Comparison of ENCODE assay signal across 36 mouse cellular contexts in the genomic region with DNA sequence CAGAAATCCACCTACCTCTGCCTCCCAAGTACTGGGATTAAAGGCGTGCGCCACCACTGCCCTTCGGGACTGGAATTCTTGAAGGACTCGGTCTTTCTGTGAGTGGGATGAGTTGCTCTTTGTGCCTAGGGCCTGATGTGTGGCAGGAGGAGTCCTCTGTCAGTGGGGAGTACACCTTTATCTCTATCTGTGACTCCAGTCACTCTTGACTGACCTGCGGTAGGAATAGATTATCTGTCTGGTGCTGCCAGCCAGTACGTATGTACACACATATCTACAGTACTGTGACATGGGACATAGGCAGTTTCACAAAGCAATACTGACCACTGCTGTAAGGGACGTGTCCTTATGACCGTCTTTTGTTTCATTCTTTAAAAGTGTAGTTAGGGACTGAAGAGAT. TPM values are rescaled to one million over a fixed set of nuclear protein-coding genes. Genes with fewer than 3 reads are reported as not detected.
"Had no signal": no experiment of that assay in that cellular context is flagged by ENCODE, and none has a peak within 500 bp of the region (broad histone marks: within the 10 kb centered on the region; RNA-seq: fewer than 3 reads in every experiment).

No protein-coding gene starts in this region.

- H3K36me3 ChIP-seq: embryonic facial prominence, embryonic 10.5 days; embryonic facial prominence, embryonic 12.5 days; embryonic facial prominence, embryonic 13.5 days; embryonic facial prominence, embryonic 15.5 days; forebrain, embryonic 10.5 days; forebrain, embryonic 12.5 days; forebrain, embryonic 15.5 days had no signal

- H3K4me2 ChIP-seq: embryonic facial prominence, embryonic 12.5 days; embryonic facial prominence, embryonic 13.5 days; embryonic facial prominence, embryonic 15.5 days; forebrain, embryonic 12.5 days; forebrain, embryonic 13.5 days; forebrain, embryonic 15.5 days had no signal

- H3K9ac ChIP-seq: embryonic facial prominence, embryonic 12.5 days; embryonic facial prominence, embryonic 13.5 days; embryonic facial prominence, embryonic 15.5 days; forebrain, embryonic 12.5 days; forebrain, embryonic 13.5 days; forebrain, embryonic 15.5 days; forebrain, postnatal 0 days had no signal

- H3K27me3 ChIP-seq: embryonic facial prominence, embryonic 15.5 days had no signal

- ATAC-seq: forebrain, embryonic 13.5 days; forebrain, embryonic 14.5 days; forebrain, embryonic 15.5 days; forebrain, embryonic 16.5 days; forebrain, postnatal 0 days had no signal

- H3K27ac ChIP-seq: embryonic facial prominence, embryonic 10.5 days; embryonic facial prominence, embryonic 12.5 days; embryonic facial prominence, embryonic 13.5 days; embryonic facial prominence, embryonic 15.5 days; forebrain, embryonic 10.5 days; forebrain, embryonic 12.5 days; forebrain, embryonic 13.5 days; forebrain, embryonic 15.5 days; gastrocnemius, adult 2 months; heart, adult 2 months had no signal

- DNase-seq: cerebellum, adult 9-10 months; cerebellum, adult 9-11 months; cerebellum, postnatal 10 days; cerebellum, postnatal 14 days; cerebellum, postnatal 25 days; cerebellum, postnatal 36 days; embryo, embryonic 11 days; forebrain, postnatal 0 days; gastrocnemius, adult 2 months; gastrocnemius, postnatal 10 days; gastrocnemius, postnatal 14 days; gastrocnemius, postnatal 25 days; gastrocnemius, postnatal 36 days; heart, adult 11 months; heart, adult 18-20 months; heart, adult 2 months had no signal

- H3K4me3 ChIP-seq: embryonic facial prominence, embryonic 10.5 days; embryonic facial prominence, embryonic 12.5 days; embryonic facial prominence, embryonic 13.5 days; embryonic facial prominence, embryonic 15.5 days; erythroblast, embryonic 14.5 days; forebrain, embryonic 10.5 days; forebrain, embryonic 12.5 days; forebrain, embryonic 13.5 days; forebrain, embryonic 15.5 days; gastrocnemius, adult 2 months; heart, adult 2 months had no signal

- H3K9me3 ChIP-seq: embryonic facial prominence, embryonic 10.5 days; embryonic facial prominence, embryonic 12.5 days; embryonic facial prominence, embryonic 13.5 days; embryonic facial prominence, embryonic 15.5 days; forebrain, embryonic 10.5 days; forebrain, embryonic 12.5 days; forebrain, embryonic 13.5 days; forebrain, embryonic 15.5 days had no signal

RNA-seq across cellular contexts. Expression of gene Efna3, which starts 3.1 kb away (rescaled TPM):
- total RNA-seq: common myeloid progenitor, adult 5-6 weeks; gastrocnemius, adult 18-20 months; gastrocnemius, adult 2 months; gastrocnemius, adult 8-10 months; gastrocnemius, postnatal 10 days; gastrocnemius, postnatal 14 days; gastrocnemius, postnatal 25 days; gastrocnemius, postnatal 36 days; gastrocnemius, postnatal 4 days; granulocyte monocyte progenitor cell, adult 5-6 weeks; heart, adult 18-20 months; heart, adult 2 months had no signal
- polyA plus RNA-seq: erythroblast, embryonic 14.5 days; heart, adult 2 months had no signal

RNA-seq across cellular contexts. Expression of gene Efna4, which starts 11.9 kb away (rescaled TPM):
- total RNA-seq: gastrocnemius, adult 18-20 months; gastrocnemius, adult 8-10 months had no signal
- polyA plus RNA-seq: erythroblast, embryonic 14.5 days had no signal

RNA-seq across cellular contexts. Expression of gene Dcst2, which starts 35.9 kb away (rescaled TPM):
- total RNA-seq: common myeloid progenitor, adult 5-6 weeks; gastrocnemius, adult 18-20 months; gastrocnemius, adult 2 months; gastrocnemius, postnatal 10 days; gastrocnemius, postnatal 14 days; gastrocnemius, postnatal 25 days; gastrocnemius, postnatal 36 days; granulocyte monocyte progenitor cell, adult 5-6 weeks; heart, adult 18-20 months; heart, adult 2 months; heart, adult 8-10 months had no signal
- polyA plus RNA-seq: embryonic facial prominence, embryonic 14.5 days; erythroblast, embryonic 14.5 days; forebrain, embryonic 16.5 days had no signal

RNA-seq across cellular contexts. Expression of gene Dcst1, which starts 39.2 kb away (rescaled TPM):
- total RNA-seq: forebrain, postnatal 0 days; gastrocnemius, adult 18-20 months; gastrocnemius, adult 2 months; gastrocnemius, adult 8-10 months; gastrocnemius, postnatal 14 days; gastrocnemius, postnatal 25 days; gastrocnemius, postnatal 36 days; granulocyte monocyte progenitor cell, adult 5-6 weeks; heart, adult 18-20 months; heart, adult 2 months; heart, adult 8-10 months had no signal
- polyA plus RNA-seq: cortical plate, adult 2 months; embryonic facial prominence, embryonic 11.5 days; erythroblast, embryonic 14.5 days; forebrain, embryonic 10.5 days had no signal
